Mouse (Mus musculus) kidney, adult 2 months (tissue): ENCODE data around the gene Nrcam.

ENCODE experiments used
- CTCF ChIP-seq: fragments of 200-500 bp; conservative IDR thresholded peaks from 2 replicates; pipeline ENCODE4 v1.5.1; 2011; ENCODE audit warnings: low read depth, mild to moderate bottlenecking, control low read depth, low read length, moderate library complexity, mixed read lengths; ENCODE audit not compliant: insufficient read depth, insufficient read length
- POLR2A ChIP-seq: fragments of 200-500 bp; IDR thresholded peaks from one replicate; pipeline ENCODE4 v1.6.1; 2011; ENCODE audit warnings: low read depth, low read length, control low read depth

- TF ChIP-seq CTCF = no peak
- no peak for TF ChIP-seq POLR2A
These were observed 75.2 kb downstream of the Nrcam start for GRCm38 (mm10) chr12:44403731-44404424.
